Mouse (Mus musculus) heart, postnatal 25 days (tissue): ENCODE measurements around the gene Sipa1l3. TPM values are rescaled to one million over a fixed set of nuclear protein-coding genes. Genes with fewer than 3 reads are reported as not detected.

Experiments used
- DNase-seq: peaks from one replicate; pipeline ENCODE4 v3.0.0; 2022; ENCODE audit warnings: low spot score
- intact Hi-C: fragments of 180-260 bp; cut with DNase I; formaldehyde crosslinking; loops from one replicate; pipeline ENCODE4 v1.15.1; 2025
- total RNA-seq, 2 experiments: library from RNA; stranded (reverse); gene quantifications; 2 replicates each; pipeline ENCODE4 v1.2.3; 2021

Gene Sipa1l3
- total RNA-seq, 2 experiments from 2014 or later, result 8.8 to 9.4 TPM

GRCm38 (mm10) chr7:29345534-29345933 lies 172.9 kb downstream of the Sipa1l3 start:
- no peak for DNase-seq
- intact Hi-C loops, result no loop called here

- no peak for DNase-seq
- intact Hi-C loops, result no loop called here
These were observed 174.7 kb downstream of the Sipa1l3 start for GRCm38 (mm10) chr7:29343746-29344145.

- intact Hi-C loops, result no loop called here
- DNase-seq, result no peak
These were observed 175.8 kb downstream of the Sipa1l3 start for GRCm38 (mm10) chr7:29342489-29343092.

- intact Hi-C loops, result no loop called here
- no peak for DNase-seq
These were observed 176.7 kb downstream of the Sipa1l3 start for GRCm38 (mm10) chr7:29341722-29342121.

- intact Hi-C loops, result no loop called here
- no peak for DNase-seq
These were observed 177.6 kb downstream of the Sipa1l3 start for GRCm38 (mm10) chr7:29340838-29341237.

- intact Hi-C loops, result no loop called here
- no peak for DNase-seq
These were observed 178.2 kb downstream of the Sipa1l3 start for GRCm38 (mm10) chr7:29340247-29340646.

GRCm38 (mm10) chr7:29338984-29339679 lies 179.3 kb downstream of the Sipa1l3 start:
- intact Hi-C loops, result no loop called here
- no peak for DNase-seq

GRCm38 (mm10) chr7:29338351-29338919 lies 180.0 kb downstream of the Sipa1l3 start:
- intact Hi-C loops, result no loop called here
- DNase-seq, result no peak

- intact Hi-C loops, result no loop called here
These were observed 180.7 kb downstream of the Sipa1l3 start for GRCm38 (mm10) chr7:29337766-29338165.

GRCm38 (mm10) chr7:29336795-29337319 lies 181.6 kb downstream of the Sipa1l3 start:
- DNase-seq, result no peak
- intact Hi-C loops, result no loop called here

More at GRCm38 (mm10) chr7:29337766-29338165, 180.7 kb downstream of the Sipa1l3 start:
- no peak for DNase-seq

GRCm38 (mm10) chr7:29335841-29336671 lies 182.4 kb downstream of the Sipa1l3 start:
- intact Hi-C loops, result no loop called here
- DNase-seq, result no peak

GRCm38 (mm10) chr7:29335276-29335675 lies 183.2 kb downstream of the Sipa1l3 start:
- intact Hi-C loops, result no loop called here
- DNase-seq, result no peak

GRCm38 (mm10) chr7:29334156-29334555 lies 184.3 kb downstream of the Sipa1l3 start:
- no peak for DNase-seq
- intact Hi-C loops, result no loop called here

- intact Hi-C loops, result no loop called here
- DNase-seq, result no peak
These were observed 189.5 kb downstream of the Sipa1l3 start for GRCm38 (mm10) chr7:29328984-29329383.

GRCm38 (mm10) chr7:29327087-29327486 lies 191.4 kb downstream of the Sipa1l3 start:
- intact Hi-C loops, result no loop called here
- no peak for DNase-seq

GRCm38 (mm10) chr7:29319337-29320307 lies 198.8 kb downstream of the Sipa1l3 start:
- no peak for DNase-seq
- intact Hi-C loops, result loop anchor here (5.0 kb wide), 1 partner anchor 203 kb away; no protein-coding TSS in a partner anchor

GRCm38 (mm10) chr7:29318115-29318911 lies 200.1 kb downstream of the Sipa1l3 start:
- intact Hi-C loops, result loop anchor here (5.0 kb wide), 1 partner anchor 204 kb away; no protein-coding TSS in a partner anchor
- no peak for DNase-seq

- intact Hi-C loops, result loop anchor here (5.0 kb wide), 1 partner anchor 205 kb away; no protein-coding TSS in a partner anchor
- no peak for DNase-seq
These were observed 200.9 kb downstream of the Sipa1l3 start for GRCm38 (mm10) chr7:29317558-29317957.
